Mouse (Mus musculus): ENCODE measurements around the gene Col16a1.

DNA sequence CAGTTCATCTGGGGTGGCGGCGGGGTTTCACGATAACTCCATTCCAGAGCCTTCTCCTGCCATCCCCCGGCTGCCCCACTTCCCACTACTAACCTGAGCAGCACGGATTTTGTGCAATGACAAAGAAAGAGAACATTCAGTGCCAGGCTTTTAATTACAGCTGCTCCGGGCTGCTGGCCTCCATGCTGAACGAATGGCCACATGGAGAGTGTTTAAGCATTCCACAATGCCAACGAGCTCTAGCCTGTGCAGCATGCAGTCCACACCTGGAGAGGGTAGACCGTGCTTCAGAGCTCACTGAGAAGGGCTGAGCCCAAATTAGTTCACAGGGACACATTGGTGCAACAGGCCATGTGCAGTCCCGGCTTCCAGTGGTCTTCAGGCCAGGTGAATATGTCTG is 82.4 kb downstream of the Col16a1 start:
- no peak for TF ChIP-seq CTCF (IDR thresholded peaks at IDR 0.05; ENCODE audit: extremely low read depth, insufficient read length, insufficient replicate concordance, low read depth, low read length)
- TF ChIP-seq POLR2A (IDR thresholded peaks at IDR 0.05; ENCODE audit: low read depth, low read length): no peak
